Mouse (Mus musculus) macrophage (primary cell): ENCODE measurements around the gene Akt1s1. TPM values are rescaled to one million over a fixed set of nuclear protein-coding genes. Genes with fewer than 3 reads are reported as not detected.

Source experiments
- polyA plus RNA-seq: library from polyadenylated mRNA; stranded (reverse); fragments of 250-400 nt; gene quantifications from 3 replicates; pipeline ENCODE4 v1.2.4, GENCODE M21; 2018; ENCODE audit warnings: inconsistent platforms

Gene Akt1s1
- polyA plus RNA-seq, 1 experiment from 2014 or later = 33.4 TPM

Other genes with a start within 250 kb of the Akt1s1 start
- gene Myh14, start 178.1 kb upstream of the Akt1s1 start, polyA plus RNA-seq = not detected in 3 replicates
- not detected in 3 replicates for gene Izumo2, start 140.2 kb upstream of the Akt1s1 start, polyA plus RNA-seq
- gene Vrk3, start 100.6 kb upstream of the Akt1s1 start, polyA plus RNA-seq = 25.2 to 68.8 TPM (median 45.1 TPM) in 3 replicates
- 0.23 to 0.60 TPM (median 0.30 TPM) in 3 replicates for gene Zfp473, start 97.9 kb upstream of the Akt1s1 start, polyA plus RNA-seq
- 60.3 to 113 TPM (median 73.8 TPM) in 3 replicates for gene Nup62, start 32.9 kb upstream of the Akt1s1 start, polyA plus RNA-seq
- 2.3 to 2.8 TPM (median 2.7 TPM) in 3 replicates for gene Il4i1, start 32.6 kb upstream of the Akt1s1 start, polyA plus RNA-seq
- 29.8 to 55.7 TPM (median 36.4 TPM) in 3 replicates for gene Atf5, start 32.3 kb upstream of the Akt1s1 start, polyA plus RNA-seq
- gene Tbc1d17, start 88 bp downstream of the Akt1s1 start, polyA plus RNA-seq = 25.6 to 51.8 TPM (median 28.3 TPM) in 3 replicates
- 17.4 to 42.4 TPM (median 36.1 TPM) in 3 replicates for gene Pnkp, start 8.1 kb downstream of the Akt1s1 start, polyA plus RNA-seq
- gene Ptov1, start 20.8 kb downstream of the Akt1s1 start, polyA plus RNA-seq = 38.5 to 61.7 TPM (median 49.4 TPM) in 3 replicates
- 24.5 to 28.2 TPM (median 26.1 TPM) in 3 replicates for gene Med25, start 43.7 kb downstream of the Akt1s1 start, polyA plus RNA-seq
- gene Fuz, start 47.1 kb downstream of the Akt1s1 start, polyA plus RNA-seq = 4.6 to 8.8 TPM (median 6.1 TPM) in 3 replicates
- 49.8 to 76.6 TPM (median 75.0 TPM) in 3 replicates for gene Ap2a1, start 80.5 kb downstream of the Akt1s1 start, polyA plus RNA-seq
- not detected in 3 replicates for gene Tsks, start 94.2 kb downstream of the Akt1s1 start, polyA plus RNA-seq
- not detected in 3 replicates for gene Cpt1c, start 125.9 kb downstream of the Akt1s1 start, polyA plus RNA-seq
- 53.7 to 169 TPM (median 55.6 TPM) in 3 replicates for gene Prmt1, start 137.6 kb downstream of the Akt1s1 start, polyA plus RNA-seq
- gene Irf3, start 148.7 kb downstream of the Akt1s1 start, polyA plus RNA-seq = 30.9 to 55.5 TPM (median 35.0 TPM) in 3 replicates
- gene Bcl2l12, start 149.7 kb downstream of the Akt1s1 start, polyA plus RNA-seq = 10.9 to 14.5 TPM (median 12.9 TPM) in 3 replicates
- gene Scaf1, start 167.4 kb downstream of the Akt1s1 start, polyA plus RNA-seq = 32.6 to 36.9 TPM (median 32.9 TPM) in 3 replicates
- 23.5 to 51.8 TPM (median 29.9 TPM) in 3 replicates for gene Rras, start 169.0 kb downstream of the Akt1s1 start, polyA plus RNA-seq
- gene Prr12, start 203.9 kb downstream of the Akt1s1 start, polyA plus RNA-seq = 15.5 to 17.7 TPM (median 17.1 TPM) in 3 replicates
- 40.1 to 50.7 TPM (median 45.7 TPM) in 3 replicates for gene Nosip, start 213.4 kb downstream of the Akt1s1 start, polyA plus RNA-seq
- gene Prrg2, start 213.7 kb downstream of the Akt1s1 start, polyA plus RNA-seq = 19.0 to 31.7 TPM (median 28.6 TPM) in 3 replicates
- 0.67 to 5.1 TPM (median 3.1 TPM) in 3 replicates for gene Rcn3, start 243.2 kb downstream of the Akt1s1 start, polyA plus RNA-seq